Mouse (Mus musculus) lung, postnatal 0 days (tissue): ENCODE data around the gene Olfr263.

Experiments
- CTCF ChIP-seq: IDR thresholded peaks from 2 replicates; pipeline ENCODE4 v1.5.1; 2016; ENCODE audit warnings: antibody characterized with exemption, mild to moderate bottlenecking
- EP300 ChIP-seq: IDR thresholded peaks from 2 replicates; pipeline ENCODE4 v1.6.1; 2016; ENCODE audit warnings: antibody characterized with exemption, mild to moderate bottlenecking, control low read depth

GRCm38 (mm10) chr13:21109759-21110158, 19.7 kb upstream of the Olfr263 start:
- TF ChIP-seq CTCF (no peak), EP300 (no peak)
